Mouse (Mus musculus): Measurements from ENCODE around the gene Mau2. TPM values are rescaled to one million over a fixed set of nuclear protein-coding genes. Genes with fewer than 3 reads are reported as not detected.
"Not testable (repeated sequence)": the region's sequence is repeated elsewhere in the genome, so short reads cannot be mapped to it uniquely, and the experiment has no call there.

Gene Mau2
- polyA plus RNA-seq, 1 experiment from 2014 or later = 53.8 TPM

- peaks cover 6% of the 10 kb centered on the region; the same call in 1 of the 2 replicates for H3K4me1 ChIP-seq (replicated peaks; ENCODE audit: control insufficient read depth, insufficient read depth, low read length)
- H3K4me3 ChIP-seq (ENCODE audit: low read depth, low read length) = peak overlapping the region; percentile 89
- WGBS = 3% methylated on average over 35 of the region's 35 CpGs
- no peak overlapping the region for H3K27ac ChIP-seq (ENCODE audit: low read depth, low read length)
- no peaks in the 10 kb centered on the region for H3K9me3 ChIP-seq (ENCODE audit: control insufficient read depth, low read length)
- H3K9ac ChIP-seq (ENCODE audit: low read length) = peak overlapping the region; percentile 60
- no peaks in the 10 kb centered on the region for H3K27me3 ChIP-seq (ENCODE audit: control insufficient read depth, insufficient read depth, low read length)
- H3K36me3 ChIP-seq (ENCODE audit: control insufficient read depth, insufficient read depth, low read length) = no peaks in the 10 kb centered on the region
- ATAC-seq (replicated peaks; ENCODE audit: low FRiP score) (no peak), DNase-seq (ENCODE audit: low spot score) (no peak)
- H3K4me2 ChIP-seq (ENCODE audit: low read depth, low read length, severe bottlenecking) = peak overlapping the region; percentile 85
Measured at GRCm38 (mm10) chr8:69996589-69997285, 45.8 kb downstream of the Mau2 start.

DNA sequence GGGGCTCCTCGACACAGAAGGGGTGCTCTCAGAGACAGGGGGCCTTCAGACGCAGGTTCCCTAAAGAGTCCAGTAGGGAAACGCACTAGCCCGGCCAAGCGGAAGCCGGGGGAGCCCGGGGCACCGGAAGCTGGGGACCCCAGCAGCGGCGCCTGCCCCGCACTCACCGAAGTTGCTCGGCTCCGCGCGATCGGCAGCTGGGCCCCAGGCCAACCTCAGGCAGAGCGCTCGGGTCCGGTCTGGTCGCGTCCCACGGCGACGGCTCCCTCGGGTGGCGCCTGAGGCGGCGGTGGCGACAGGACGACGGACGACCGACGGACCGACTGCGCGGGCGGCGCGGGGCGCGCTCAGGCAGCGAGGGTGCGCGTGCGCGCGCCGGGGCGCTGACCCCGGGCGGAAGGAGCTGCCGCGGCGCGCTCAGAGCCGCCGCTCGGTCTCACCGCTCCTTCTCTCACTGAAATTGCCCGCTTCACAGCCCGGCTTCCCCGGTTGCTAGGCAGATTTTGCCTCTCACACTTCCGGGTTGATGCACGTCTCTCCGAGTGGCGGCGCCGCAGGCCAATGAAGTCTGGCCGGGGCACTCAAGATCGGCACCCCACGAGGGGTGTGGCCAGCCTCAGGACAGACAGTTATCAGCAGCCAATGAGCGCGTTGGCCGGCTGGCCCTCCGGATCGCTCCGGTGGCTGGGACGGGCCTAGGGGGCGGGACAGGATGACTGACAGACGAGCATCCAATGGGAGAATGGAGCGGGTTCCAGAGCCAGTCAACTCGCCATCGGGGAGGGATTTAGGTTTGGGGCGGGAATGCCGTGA lies 46.6 kb downstream of the Mau2 start, which contains the start of gene Gatad2a:
Gatad2a (minus strand) TSS at position 609 of the 813 bp plus-strand sequence.
- Histone ChIP-seq H3K4me3 (ENCODE audit: low read depth, low read length) (peak within 1 kb of the TSS; percentile 89), H3K36me3 (ENCODE audit: control insufficient read depth, insufficient read depth, low read length) (no peaks in the 10 kb centered on the region), H3K4me2 (ENCODE audit: low read depth, low read length, severe bottlenecking) (peak within 1 kb of the TSS; percentile 85), H3K9ac (ENCODE audit: low read length) (peak within 1 kb of the TSS; percentile 78), H3K4me1 (replicated peaks; ENCODE audit: control insufficient read depth, insufficient read depth, low read length) (peaks cover 4% of the 10 kb centered on the region; the same call in 1 of the 2 replicates), H3K27ac (ENCODE audit: low read depth, low read length) (peak within 1 kb of the TSS; percentile 89), H3K27me3 (ENCODE audit: control insufficient read depth, insufficient read depth, low read length) (no peaks in the 10 kb centered on the region), H3K9me3 (ENCODE audit: control insufficient read depth, low read length) (no peaks in the 10 kb centered on the region)
- under 1% methylated on average over 83 of the region's 87 CpGs for WGBS
- DNase-seq (ENCODE audit: low spot score) (peak; percentile 100), ATAC-seq (replicated peaks; ENCODE audit: low FRiP score) (peak; percentile 100)

- ATAC-seq (replicated peaks; ENCODE audit: low FRiP score) (no peak), DNase-seq (ENCODE audit: low spot score) (no peak)
- Histone ChIP-seq H3K9me3 (ENCODE audit: control insufficient read depth, low read length) (no peaks in the 10 kb centered on the region), H3K4me3 (ENCODE audit: low read depth, low read length) (peak overlapping the region; percentile 89), H3K36me3 (ENCODE audit: control insufficient read depth, insufficient read depth, low read length) (no peaks in the 10 kb centered on the region), H3K4me1 (replicated peaks; ENCODE audit: control insufficient read depth, insufficient read depth, low read length) (peaks cover 4% of the 10 kb centered on the region; the same call in 1 of the 2 replicates), H3K9ac (ENCODE audit: low read length) (peak overlapping the region; percentile 78), H3K27ac (ENCODE audit: low read depth, low read length) (peak overlapping the region; percentile 89), H3K27me3 (ENCODE audit: control insufficient read depth, insufficient read depth, low read length) (no peaks in the 10 kb centered on the region), H3K4me2 (ENCODE audit: low read depth, low read length, severe bottlenecking) (peak overlapping the region; percentile 85)
- 0% methylated on average over 7 of the region's 7 CpGs for WGBS
Measured at GRCm38 (mm10) chr8:69995422-69995775, 47.1 kb downstream of the Mau2 start.

- WGBS = 91% methylated on average over 7 of the region's 7 CpGs
- not testable (repeated sequence) for H3K9me3 ChIP-seq (ENCODE audit: control insufficient read depth, low read length); H3K27me3 ChIP-seq (ENCODE audit: control insufficient read depth, insufficient read depth, low read length); H3K4me2 ChIP-seq (ENCODE audit: low read depth, low read length, severe bottlenecking); ATAC-seq (replicated peaks; ENCODE audit: low FRiP score); H3K9ac ChIP-seq (ENCODE audit: low read length); H3K4me3 ChIP-seq (ENCODE audit: low read depth, low read length); H3K36me3 ChIP-seq (ENCODE audit: control insufficient read depth, insufficient read depth, low read length); DNase-seq (ENCODE audit: low spot score); H3K27ac ChIP-seq (ENCODE audit: low read depth, low read length); H3K4me1 ChIP-seq (replicated peaks; ENCODE audit: control insufficient read depth, insufficient read depth, low read length)
Measured at GRCm38 (mm10) chr8:69988936-69989335, 53.6 kb downstream of the Mau2 start.

DNA sequence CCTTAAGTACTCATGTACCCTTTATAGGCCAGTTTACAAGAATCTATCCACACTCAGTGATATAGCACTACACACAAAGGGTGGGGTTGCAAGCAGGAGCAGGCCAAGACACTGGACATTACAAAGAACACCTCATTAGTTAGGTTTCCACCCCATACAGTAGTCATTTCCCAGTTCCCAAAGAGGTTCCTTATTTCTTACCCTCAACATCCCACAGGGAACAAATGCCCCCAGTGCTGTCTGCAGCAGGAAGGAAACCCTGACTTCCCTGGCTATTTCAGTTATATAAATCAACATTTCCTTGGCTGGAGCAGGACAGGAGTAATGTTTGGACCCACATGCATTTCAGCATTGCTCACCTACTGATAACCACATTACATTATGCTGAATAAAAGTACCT lies 54.8 kb downstream of the Mau2 start:
- H3K27me3 ChIP-seq (ENCODE audit: control insufficient read depth, insufficient read depth, low read length) = no peaks in the 10 kb centered on the region
- no peak overlapping the region for H3K9ac ChIP-seq (ENCODE audit: low read length)
- ATAC-seq (replicated peaks; ENCODE audit: low FRiP score) (no peak), DNase-seq (ENCODE audit: low spot score) (no peak)
- H3K4me3 ChIP-seq (ENCODE audit: low read depth, low read length) = no peak overlapping the region
- no peaks in the 10 kb centered on the region for H3K9me3 ChIP-seq (ENCODE audit: control insufficient read depth, low read length)
- H3K27ac ChIP-seq (ENCODE audit: low read depth, low read length) = no peak overlapping the region
- H3K4me1 ChIP-seq (replicated peaks; ENCODE audit: control insufficient read depth, insufficient read depth, low read length) = no peaks in the 10 kb centered on the region
- H3K36me3 ChIP-seq (ENCODE audit: control insufficient read depth, insufficient read depth, low read length) = no peaks in the 10 kb centered on the region
- H3K4me2 ChIP-seq (ENCODE audit: low read depth, low read length, severe bottlenecking) = no peak overlapping the region

DNA sequence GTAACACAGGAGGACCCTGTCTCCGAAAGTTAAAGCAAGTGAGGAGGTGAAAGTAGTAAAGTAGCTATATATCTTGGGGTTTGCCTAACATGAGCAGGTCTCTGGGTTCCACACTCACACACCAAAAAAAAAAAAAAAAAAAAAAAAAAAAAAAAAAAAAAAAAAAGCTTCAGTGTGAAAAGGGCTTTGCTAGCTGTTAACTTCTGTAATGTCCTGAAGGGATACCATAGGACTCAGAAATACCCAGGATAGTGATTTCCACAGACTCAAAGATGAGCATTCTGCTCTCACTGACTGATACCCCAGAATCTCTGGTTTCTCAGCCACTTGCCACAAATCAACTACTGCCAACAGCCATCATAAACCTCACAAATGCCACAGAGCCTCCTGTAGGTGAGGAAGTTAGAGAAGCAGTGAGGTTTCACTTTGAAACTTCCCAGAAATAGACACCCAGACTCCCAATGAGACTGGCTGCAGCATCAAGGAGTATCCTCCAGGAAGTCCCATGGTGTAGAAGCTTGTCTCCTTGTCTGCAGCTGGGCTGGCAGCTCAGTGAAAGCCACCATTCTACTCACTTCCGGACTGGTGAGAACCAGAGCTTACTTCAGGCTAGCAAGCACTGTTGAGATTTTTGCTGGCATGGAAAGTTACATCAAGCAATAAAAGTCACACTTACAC lies 57.5 kb downstream of the Mau2 start:
- Histone ChIP-seq H3K4me3 (ENCODE audit: low read depth, low read length) (no peak overlapping the region), H3K36me3 (ENCODE audit: control insufficient read depth, insufficient read depth, low read length) (no peaks in the 10 kb centered on the region), H3K9ac (ENCODE audit: low read length) (no peak overlapping the region), H3K27ac (ENCODE audit: low read depth, low read length) (no peak overlapping the region), H3K27me3 (ENCODE audit: control insufficient read depth, insufficient read depth, low read length) (no peaks in the 10 kb centered on the region), H3K9me3 (ENCODE audit: control insufficient read depth, low read length) (no peaks in the 10 kb centered on the region), H3K4me1 (replicated peaks; ENCODE audit: control insufficient read depth, insufficient read depth, low read length) (no peaks in the 10 kb centered on the region), H3K4me2 (ENCODE audit: low read depth, low read length, severe bottlenecking) (no peak overlapping the region)
- ATAC-seq (replicated peaks; ENCODE audit: low FRiP score) (no peak), DNase-seq (ENCODE audit: low spot score) (no peak)
- 81% methylated on average over 2 of the region's 2 CpGs for WGBS

DNA sequence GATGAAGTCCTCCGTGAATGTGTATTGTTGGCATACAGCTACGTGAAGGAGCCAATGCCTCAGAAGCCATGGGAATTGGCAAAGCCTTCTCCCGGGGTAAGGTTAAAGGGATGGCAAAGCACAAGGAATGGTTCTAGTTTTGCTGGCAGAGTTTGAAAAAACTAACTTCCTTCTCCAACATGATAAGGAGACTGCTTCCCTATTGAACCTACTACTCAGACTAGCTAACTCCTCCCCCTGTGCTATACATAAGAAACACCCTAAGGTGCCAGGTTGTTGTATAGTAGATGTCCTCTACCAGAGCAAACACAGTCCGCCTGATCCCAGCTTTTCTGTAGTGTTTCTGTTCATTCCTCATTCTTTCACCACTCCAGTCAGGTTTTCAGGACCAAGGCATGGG lies 64.1 kb downstream of the Mau2 start:
- H3K9ac ChIP-seq (ENCODE audit: low read length) = no peak overlapping the region
- H3K36me3 ChIP-seq (ENCODE audit: control insufficient read depth, insufficient read depth, low read length) = no peaks in the 10 kb centered on the region
- WGBS = 95% methylated on average over 4 of the region's 4 CpGs
- H3K9me3 ChIP-seq (ENCODE audit: control insufficient read depth, low read length) = no peaks in the 10 kb centered on the region
- H3K27ac ChIP-seq (ENCODE audit: low read depth, low read length) = no peak overlapping the region
- H3K4me2 ChIP-seq (ENCODE audit: low read depth, low read length, severe bottlenecking) = no peak overlapping the region
- no peak for ATAC-seq (replicated peaks; ENCODE audit: low FRiP score)
- no peaks in the 10 kb centered on the region for H3K4me1 ChIP-seq (replicated peaks; ENCODE audit: control insufficient read depth, insufficient read depth, low read length)
- H3K27me3 ChIP-seq (ENCODE audit: control insufficient read depth, insufficient read depth, low read length) = no peaks in the 10 kb centered on the region
- no peak for DNase-seq (ENCODE audit: low spot score)
- no peak overlapping the region for H3K4me3 ChIP-seq (ENCODE audit: low read depth, low read length)

DNA sequence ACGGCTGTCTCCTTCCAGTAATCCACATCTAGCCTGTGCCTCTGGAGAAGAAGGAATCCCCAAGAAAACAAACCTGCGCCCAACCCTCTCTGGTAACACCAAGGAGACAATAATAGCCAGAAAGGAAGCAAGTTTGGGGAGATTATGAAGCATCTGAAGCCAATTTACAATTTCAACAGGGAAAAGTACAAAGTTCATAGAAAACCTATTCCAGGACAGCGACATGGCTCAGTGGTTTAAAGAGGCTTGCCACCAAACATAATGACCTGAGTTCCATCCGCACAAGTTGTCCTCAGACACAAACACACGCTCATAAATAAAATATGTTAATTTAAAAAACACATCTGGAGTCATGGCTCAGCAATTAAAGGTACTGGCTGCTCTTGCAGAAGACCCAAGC lies 67.7 kb downstream of the Mau2 start:
- H3K4me2 ChIP-seq (ENCODE audit: low read depth, low read length, severe bottlenecking) = peak overlapping the region; percentile 68
- DNase-seq (ENCODE audit: low spot score) (no peak), ATAC-seq (replicated peaks; ENCODE audit: low FRiP score) (no peak)
- H3K27ac ChIP-seq (ENCODE audit: low read depth, low read length) = no peak overlapping the region
- H3K4me3 ChIP-seq (ENCODE audit: low read depth, low read length) = peak overlapping the region; percentile 95
- no peaks in the 10 kb centered on the region for H3K27me3 ChIP-seq (ENCODE audit: control insufficient read depth, insufficient read depth, low read length)
- no peaks in the 10 kb centered on the region for H3K9me3 ChIP-seq (ENCODE audit: control insufficient read depth, low read length)
- H3K36me3 ChIP-seq (ENCODE audit: control insufficient read depth, insufficient read depth, low read length) = no peaks in the 10 kb centered on the region
- WGBS = 35% methylated on average over 5 of the region's 5 CpGs
- peak overlapping the region; percentile 30; the same call in 1 of the 2 replicates for H3K9ac ChIP-seq (ENCODE audit: low read length)
- no peaks in the 10 kb centered on the region; the same call in none of the 2 replicates for H3K4me1 ChIP-seq (replicated peaks; ENCODE audit: control insufficient read depth, insufficient read depth, low read length)

Measured in forebrain, embryonic 11.5 days (tissue).